Mouse (Mus musculus) NIH3T3 (cell line): ENCODE results near the gene Slc1a3.
"Not testable (repeated sequence)": the region's sequence is repeated elsewhere in the genome, so short reads cannot be mapped to it uniquely, and the experiment has no call there.

Experiments used
- DNase-seq: peaks from one replicate; pipeline ENCODE4 v3.0.0-alpha.2; 2012; ENCODE audit warnings: low read depth

The Slc1a3 gene

DNA sequence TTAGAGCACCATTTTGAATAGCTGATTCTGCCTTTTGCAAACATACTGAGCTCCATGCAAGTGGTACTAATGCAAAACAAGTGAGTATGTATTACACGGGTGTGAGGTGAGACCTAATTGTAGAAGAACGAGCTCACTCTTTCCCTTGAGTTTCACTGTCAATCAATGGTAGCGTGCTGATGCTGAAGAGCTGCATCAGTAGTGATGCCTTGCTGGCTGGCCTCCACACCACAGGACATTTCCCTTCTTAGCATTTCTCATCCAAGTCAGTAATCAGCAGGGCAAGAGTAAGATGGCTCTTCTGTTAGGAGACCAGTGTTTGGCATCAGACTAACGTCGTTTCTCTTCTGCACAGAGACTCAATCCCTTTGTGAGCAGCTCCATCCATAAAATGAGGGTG, 4.0 kb downstream of the Slc1a3 start:
- no peak for DNase-seq

DNA sequence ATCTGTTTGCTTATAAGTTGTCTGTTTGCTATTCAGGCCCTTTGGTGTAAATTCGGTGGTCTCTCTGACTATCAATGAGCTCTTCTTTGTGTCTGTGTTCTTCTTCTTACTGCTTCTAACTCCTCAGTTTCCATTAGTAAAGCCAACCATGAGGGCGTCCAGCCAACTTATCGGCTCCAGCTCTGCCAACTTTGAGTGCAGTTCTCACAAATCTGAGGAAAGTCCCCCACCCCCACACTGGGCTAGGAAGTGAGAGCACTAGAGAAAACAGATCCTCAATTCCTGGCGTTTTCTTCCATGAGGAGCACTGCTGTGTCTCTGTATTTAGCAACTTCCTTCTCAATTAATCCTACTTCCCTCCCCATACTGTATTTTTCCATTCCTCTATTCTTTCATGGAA, 4.4 kb downstream of the Slc1a3 start:
- peak; percentile 55 for DNase-seq

DNA sequence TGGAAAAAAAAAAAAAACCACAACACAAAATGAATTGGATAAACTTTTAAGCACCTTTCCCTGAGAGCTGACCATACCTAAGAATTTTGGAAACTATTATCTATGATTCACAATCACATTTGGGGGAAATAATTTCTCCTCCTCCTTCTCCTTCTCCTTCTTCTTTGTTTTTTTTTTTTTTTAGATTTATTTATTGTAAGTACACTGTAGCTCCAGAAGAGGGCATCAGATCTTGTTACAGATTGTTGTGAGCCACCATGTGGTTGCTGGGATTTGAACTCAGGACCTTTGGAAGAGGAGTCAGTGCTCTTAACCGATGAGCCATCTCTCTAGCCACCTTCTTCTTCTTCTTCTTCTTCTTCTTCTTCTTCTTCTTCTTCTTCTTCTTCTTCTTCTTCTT, 5.0 kb downstream of the Slc1a3 start:
- not testable (repeated sequence) for DNase-seq

DNA sequence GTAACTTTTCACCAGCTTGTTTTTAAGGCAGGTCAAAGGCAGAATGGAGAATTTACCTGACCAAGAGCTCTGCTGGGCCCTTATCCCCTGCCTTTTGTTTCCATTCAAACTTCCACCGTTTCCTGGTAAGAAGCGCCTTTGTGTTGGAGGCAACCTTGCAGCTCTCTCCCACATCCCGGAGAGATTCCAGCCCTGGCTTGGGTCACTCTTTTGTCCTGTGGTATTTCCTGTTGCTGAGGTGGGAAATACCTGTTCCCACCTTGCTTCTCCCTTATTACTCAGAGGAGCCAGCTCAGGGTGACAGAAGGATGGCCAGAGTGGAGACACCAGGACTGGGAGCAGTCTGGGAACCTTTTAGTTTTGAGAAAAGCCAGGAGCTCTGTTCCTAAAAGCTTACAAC, 12.6 kb downstream of the Slc1a3 start:
- DNase-seq: no peak

DNA sequence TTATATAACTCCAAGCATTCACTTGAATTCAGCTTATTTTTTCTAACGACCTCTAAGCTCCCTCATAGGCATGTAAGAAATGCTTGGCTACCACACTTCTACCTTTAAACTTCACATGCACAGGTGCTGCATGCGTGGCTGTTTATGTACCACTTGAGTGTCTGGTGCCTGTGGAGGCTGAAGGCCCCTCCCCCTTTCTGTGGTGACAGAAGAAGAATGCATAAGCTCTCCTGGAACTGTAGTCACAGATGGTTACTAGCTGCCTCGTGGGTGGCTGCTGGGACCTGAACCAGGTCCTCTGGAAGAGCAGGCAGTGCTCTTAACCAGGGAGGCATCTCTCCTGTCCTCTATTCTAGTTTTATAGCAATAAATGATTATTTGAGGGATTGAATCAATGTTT, 13.1 kb downstream of the Slc1a3 start:
- DNase-seq: no peak

DNA sequence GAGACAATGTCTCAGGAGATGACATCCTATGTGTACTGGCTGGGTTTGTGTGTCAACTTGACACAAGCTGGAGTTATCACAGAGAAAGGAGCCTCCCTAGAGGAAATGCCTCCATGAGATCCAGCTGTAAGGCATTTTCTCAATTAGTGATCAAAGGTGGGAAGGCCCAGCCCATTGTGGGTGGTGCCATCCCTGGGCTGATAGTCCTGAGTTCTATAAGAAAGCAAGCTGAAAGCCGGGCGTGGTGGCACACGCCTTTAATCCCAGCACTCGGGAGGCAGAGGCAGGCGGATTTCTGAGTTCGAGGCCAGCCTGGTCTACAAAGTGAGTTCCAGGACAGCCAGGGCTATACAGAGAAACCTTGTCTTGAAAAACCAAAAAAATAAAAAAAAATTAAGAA, 20.4 kb downstream of the Slc1a3 start:
- DNase-seq: not testable (repeated sequence)

DNA sequence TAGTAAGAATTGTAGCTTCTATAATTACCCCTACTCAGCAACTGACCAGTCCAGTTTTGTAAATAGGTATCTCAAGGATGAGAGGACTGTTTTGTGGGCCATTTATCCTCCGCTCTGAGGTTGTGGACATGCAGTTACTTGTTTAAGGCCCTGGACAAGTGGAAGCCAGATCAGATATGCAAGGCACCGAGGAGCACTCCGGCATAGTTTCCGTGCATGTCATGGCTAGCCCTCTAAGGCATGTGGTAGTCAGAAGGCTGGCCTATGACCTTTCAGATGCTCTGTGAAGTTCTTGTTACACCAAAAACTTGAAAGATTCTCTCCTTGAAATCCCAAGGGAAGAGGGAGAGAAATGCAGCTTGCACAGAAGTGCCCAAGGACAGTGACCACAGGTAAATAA, 23.7 kb downstream of the Slc1a3 start:
- DNase-seq: peak; percentile 29

DNA sequence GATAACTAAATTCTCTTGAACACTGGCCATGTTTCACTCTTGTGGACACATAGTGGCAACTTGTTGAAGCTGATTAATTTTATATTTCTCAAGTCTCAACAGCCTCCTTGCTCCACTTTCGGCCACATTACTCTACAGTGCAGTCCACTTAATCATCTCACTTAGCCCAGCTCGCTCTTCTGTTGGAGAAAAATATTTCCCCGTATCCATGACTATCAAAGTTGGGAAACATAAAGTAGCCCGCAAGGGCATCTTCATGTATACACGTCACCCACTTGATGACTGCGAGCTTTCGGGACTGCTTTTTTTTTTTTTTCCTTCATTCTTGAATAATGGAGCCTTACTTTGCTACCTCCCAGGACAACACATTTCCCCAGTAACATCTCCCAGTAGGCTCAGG, 25.1 kb downstream of the Slc1a3 start:
- DNase-seq: no peak

DNA sequence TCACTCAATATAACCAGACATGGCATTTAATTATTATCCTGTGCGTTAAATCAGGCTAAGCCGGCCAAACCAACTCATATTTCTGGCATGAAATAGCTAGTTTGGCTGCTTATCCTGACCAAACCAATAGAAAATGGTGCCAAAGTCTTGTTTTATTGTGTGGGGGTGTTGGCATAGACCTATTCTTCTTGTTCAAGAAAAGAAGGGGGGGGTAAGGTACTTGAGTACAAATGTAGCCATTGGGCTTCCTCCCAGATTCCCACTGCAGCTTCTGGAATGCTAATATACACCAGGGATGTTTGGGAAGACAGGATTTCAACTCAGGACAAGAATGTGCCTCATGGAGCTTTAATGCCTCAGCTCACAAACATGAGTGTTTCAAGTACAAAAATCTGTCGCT, 26.3 kb downstream of the Slc1a3 start:
- peak; percentile 90 for DNase-seq

DNA sequence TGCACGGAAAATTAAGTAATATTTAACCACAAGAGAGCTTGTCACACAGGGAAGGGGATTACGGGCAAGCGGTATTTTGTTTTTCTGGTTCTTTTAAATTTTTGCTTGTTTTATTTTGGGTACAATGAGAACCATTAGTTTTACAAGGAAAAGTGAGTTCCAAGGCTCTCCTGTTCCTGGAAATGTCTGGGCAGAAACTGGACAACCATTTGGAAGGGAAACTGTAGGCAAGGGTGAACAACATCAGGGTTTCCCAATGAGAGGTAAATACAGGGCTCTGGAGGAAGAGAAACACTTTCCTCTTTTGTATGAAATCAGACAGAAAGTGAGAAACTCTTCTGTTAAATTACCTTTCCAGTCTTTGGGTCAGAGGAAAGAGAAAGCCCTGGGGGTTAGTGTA, 27.7 kb downstream of the Slc1a3 start:
- DNase-seq: no peak

DNA sequence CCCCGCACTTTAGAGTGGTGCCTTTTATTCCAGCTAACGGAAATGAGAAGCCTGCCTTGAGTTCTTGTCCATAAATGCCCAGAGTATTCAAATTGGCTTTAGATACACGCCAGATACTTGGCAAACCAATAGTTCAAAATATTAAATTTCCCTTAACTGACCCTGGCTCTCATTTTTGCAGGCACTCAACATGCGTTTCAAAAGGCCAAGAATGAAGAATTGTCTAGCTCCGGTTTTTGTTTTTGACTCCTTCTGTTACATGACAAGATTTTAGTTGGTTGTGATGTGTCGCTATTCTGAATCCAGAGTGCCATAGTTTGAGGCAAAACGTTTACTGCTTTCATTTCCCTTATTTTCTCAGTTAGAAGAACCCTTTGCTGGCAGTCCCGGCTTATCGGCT, 28.1 kb downstream of the Slc1a3 start:
- DNase-seq: no peak

DNA sequence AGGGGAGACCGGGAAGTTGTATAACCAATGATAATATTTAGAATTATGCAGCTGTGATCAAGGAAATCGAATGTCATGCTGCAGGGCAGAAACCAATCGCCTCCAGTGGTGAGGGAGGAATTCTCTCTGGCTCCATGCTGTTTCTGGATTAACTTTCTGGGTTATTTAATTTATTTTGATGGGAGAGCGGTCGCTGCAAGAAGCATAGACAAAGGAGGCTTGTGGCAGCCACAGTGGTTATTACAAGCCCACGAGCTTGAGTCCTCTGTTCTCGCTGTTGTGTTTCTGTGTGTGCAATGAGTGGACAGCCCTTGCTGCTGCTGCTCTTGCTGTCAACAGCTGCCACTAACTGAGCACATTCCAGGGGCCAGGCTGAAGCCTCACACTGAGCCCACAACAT, 28.6 kb downstream of the Slc1a3 start:
- DNase-seq: no peak

DNA sequence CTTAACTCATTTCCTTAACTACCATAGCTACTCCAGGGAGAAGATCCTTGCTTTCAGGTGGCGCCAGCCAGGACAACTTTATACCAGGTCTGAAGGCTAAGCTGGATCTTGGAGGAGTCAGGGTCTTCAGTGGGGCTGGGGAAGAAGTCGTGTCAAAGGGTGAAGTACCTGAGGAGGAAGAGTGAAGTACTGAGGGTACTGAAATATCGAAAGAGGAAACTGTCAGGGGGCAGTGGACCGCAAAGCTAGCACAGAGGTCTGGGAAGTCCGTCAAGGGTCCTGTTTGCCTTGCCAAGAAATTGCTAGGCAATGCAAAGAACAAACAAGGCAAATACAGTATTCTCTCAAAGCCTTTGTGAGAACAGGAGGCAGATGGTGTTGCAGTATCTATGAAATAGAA, 29.6 kb downstream of the Slc1a3 start:
- no peak for DNase-seq

DNA sequence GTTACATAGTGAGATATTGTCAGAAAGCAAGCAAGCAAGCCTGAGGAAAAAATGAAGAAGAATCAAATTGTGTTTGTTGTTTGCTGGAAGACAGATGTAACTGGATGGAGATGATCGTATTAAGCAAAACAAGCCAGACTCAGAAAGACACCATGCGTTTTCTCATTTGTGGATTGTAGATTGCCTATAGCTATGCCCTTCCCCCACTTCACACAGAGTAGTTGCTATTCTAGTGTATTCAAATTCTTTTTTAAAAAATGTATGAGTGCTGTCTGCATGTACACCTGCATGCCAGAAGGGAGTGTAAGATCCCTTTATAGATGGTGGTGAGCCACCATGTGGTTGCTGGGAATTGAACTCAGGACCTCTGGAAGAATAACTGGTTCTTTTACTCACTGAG, 33.6 kb downstream of the Slc1a3 start:
- DNase-seq: no peak

DNA sequence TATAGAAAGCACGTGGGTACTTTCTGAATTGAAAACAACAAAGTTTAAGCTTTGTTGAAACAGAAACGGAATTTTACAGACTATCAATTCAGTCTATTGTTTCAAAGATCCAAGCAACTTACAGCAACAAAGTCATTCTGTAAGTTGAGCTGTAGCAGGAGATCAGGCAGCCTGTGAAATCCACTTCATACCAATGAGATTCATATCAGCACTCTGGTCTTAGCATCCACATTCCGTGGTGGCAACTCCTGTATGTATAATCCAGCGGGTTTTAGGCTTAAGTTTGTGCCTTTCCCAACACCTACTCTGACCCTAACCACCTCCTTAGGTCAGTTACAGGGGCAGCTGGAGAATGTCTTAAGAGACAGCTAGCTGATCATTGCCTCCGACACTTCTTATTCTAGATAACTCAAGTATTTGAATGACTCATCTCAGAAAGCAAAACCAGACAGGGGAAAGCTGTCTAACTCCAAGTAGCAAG, 34.3 kb downstream of the Slc1a3 start:
- peak; percentile 62 for DNase-seq

DNA sequence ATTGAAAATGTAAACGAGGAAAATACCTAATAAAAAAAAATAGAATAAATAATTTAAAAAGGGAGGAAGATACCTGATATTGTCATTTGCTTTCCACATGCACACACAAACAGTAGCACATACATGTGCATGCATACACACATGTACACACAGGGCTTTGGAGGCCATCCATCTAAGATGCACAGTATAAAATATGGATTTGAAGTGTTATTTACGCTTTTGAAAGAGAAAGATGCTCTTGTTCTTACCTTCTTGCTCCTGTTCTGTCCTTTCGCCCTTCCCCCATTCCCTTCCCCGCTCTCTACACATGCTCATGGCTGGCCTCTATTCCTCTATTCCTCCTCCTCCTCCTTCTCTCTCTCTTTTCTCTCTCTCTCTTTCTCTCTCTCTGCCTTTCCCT, 34.9 kb downstream of the Slc1a3 start:
- no peak for DNase-seq

DNA sequence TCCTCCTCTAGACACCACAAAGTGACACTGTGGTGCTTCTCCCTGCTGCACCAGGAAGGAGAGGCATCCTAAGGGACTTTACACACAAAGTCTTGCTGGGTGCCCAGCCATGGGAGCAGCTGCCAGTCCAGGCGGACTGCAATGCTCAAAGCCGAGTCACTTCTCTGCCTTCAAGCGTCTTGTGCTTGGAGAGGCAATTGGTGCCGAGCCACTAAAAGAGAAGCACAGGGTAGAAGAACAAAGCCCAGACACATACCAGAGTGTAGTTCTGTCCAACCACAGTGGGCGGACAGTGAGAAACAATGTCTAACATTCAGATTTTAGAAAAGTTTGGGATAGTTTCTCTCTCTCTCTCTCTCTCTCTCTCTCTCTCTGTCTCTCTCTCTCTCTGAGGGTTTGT, 38.0 kb downstream of the Slc1a3 start:
- no peak for DNase-seq

DNA sequence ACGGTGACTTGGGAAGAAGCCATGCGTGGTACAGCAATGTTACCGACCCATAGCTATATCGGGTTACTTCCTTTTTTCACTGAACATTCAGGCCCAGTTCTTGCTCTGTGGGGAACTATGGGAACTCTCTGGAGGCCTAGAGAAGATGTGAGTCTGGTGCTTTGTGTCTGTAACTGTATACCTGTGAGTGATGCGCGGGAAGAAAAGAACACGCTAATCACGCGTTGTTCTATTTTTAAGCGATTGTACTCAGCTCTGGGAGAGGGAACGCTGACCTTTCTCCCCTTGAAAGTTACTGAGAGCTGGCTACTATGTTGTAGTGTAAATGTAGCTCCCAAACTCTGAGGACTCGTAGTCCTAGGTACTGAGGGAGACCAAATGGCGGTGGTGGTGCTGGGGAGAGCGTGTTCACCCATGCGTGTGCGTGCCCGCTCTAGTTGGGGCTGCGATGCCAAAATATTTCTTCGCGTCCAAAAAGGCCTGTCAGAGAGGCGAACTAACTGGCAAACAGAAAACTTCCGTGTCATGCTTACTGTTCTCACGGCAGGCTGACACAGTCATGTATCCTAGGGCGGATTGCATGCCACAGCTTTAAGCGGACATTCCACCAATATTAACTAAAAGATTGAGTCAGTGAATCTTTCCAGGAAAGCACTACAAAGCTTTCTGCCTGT, 42.6 kb downstream of the Slc1a3 start:
- no peak for DNase-seq

DNA sequence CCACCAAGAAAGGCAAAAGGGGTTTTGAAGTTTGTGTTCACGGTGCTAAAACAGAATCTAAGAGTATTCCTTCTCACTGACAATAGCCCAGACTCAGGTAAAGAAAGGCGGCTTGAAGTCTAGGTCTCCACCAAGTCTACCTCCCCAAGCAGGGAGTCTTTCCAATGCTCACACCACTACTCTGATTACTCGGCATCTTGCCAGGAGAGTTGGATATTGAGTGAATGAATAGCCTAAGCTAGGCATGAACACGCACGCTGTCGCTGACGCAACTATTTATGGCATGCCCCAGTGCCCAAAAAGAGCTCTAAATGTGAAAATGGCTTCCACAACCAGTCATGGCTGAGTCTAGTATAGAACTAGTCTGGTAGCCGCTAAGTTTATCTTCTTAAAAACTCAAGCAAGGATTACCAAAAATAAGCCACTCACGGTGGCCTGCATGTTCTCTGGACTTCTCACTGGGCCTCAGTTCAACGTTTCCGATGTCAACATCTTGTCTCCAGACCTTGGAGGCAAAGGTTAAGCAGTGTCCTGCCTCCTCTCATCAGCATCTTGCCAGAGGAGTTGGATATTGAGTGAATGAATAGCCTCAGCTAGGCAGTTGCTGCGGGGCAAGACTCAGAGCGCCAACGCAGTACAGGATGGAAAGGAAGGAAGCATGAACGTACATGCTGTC, 44.8 kb downstream of the Slc1a3 start:
- no peak for DNase-seq

DNA sequence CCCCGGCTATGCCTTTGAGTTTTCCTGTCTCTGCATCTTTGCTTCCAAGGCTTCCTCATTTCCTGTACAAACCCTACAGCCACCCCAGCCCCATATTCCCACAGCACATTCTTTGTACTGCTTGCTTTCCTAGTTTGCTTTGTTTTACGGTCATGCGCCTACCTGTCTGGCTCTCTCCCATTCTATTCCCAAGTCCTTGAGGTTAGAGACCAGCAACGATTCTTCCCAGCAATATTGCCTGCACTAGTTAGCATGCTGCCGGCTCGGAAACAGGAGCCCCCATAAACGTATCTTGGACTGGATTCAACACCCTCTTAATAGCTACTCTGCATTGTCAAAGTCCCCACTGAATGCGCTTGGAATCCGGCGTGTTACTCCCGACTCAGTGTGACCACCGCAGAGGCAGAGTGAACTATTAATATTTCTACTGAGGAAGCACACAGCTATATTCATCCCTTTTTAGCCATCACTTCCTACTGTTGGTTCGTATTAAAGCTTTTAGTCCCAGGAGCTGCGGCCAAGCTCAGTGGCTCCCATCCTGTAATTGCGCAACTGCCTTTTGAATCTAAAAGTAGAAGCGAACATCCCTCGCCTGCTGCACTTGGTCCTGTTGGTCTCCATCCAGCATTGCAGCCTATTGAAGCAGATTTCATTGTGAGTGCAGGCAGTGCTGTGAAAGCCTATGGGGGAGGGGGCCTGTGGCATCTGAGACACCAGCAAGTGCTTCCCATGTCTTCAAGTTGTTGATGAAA, 47.0 kb downstream of the Slc1a3 start:
- DNase-seq: peak; percentile 40

DNA sequence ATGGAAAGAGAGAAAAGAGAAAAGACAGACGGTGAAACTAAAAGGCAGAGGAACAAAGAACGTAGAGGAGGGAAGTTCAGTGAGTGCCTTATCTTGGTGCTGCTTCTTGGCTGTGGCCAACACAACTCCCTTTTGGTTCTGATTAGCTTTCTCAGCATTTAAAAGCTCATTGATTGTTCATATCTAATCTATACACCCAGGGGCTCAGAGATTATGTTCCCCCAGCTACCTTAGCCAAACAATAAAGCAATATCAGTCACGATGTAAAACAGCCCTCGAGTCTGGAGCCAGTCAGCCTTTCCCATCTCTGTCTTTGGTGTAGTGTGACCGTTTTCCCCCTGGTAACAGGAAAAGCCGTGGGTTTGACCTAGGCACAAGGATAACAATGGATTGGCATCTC, 48.7 kb downstream of the Slc1a3 start:
- DNase-seq: no peak

DNA sequence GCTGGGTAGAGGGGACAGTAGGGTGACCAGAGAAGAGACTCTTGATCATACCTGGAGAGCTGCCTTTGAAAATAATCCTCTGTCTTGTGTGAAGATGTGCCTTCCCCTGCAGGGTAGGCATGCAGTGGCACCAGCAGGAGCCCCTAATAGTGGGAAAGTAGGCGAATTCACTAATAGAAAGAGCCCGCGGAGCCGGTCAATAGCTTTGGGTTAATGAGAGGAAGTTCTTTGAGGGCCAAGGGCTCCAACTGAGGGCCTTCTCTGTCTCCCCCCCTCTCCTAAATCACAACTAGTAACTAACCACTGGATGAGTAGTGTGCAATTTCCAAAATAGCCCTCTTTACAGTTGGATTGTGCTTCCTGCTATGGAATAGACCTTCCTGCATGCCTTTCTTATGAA, 50.6 kb downstream of the Slc1a3 start:
- DNase-seq: no peak

DNA sequence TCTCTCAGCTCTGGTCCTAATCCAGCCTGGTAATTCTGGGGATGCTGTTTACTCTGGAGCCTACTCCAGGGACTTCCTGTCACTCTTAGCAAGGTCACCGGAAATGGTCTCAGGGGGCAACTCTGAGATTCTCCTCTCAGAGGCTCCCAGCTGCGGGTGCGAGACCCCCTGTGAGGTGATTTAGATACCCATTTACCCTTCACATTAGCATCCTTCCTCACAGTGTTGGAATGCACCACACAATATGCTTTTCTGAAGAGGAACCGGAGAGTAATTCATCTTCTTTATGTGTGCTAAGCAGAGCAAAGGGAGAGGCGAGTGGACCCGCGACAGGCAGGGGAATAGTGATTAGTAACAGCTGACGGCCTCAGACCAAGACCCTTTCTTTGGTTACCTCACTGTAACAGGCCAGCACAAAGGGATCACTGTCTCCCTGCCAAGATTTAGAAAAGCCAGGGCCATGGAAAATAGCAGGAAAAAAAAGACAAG, 51.0 kb downstream of the Slc1a3 start:
- no peak for DNase-seq
